Mouse (Mus musculus) monocyte, adult 59 days (primary cell): Measurements from ENCODE around the gene 4931429L15Rik. TPM values are rescaled to one million over a fixed set of nuclear protein-coding genes. Genes with fewer than 3 reads are reported as not detected.

Source experiments
- total RNA-seq, 2 experiments: library from RNA; stranded (reverse); gene quantifications; one replicate each; pipeline ENCODE4 v1.2.4; 2023

The 4931429L15Rik gene
- not detected for total RNA-seq

GRCm38 (mm10) chr9:46319886-46320285, at the start of gene 4931429L15Rik:
Gene 4931429L15Rik (minus strand): TSS chr9:46319986.

GRCm38 (mm10) chr9:46282631-46283436, 37.0 kb downstream of the 4931429L15Rik start, which contains the start of gene Bud13:
Gene Bud13 (plus strand): TSS chr9:46283008.

GRCm38 (mm10) chr9:46272677-46273454, 46.9 kb downstream of the 4931429L15Rik start, which contains the start of gene Zpr1:
Gene Zpr1 (plus strand): TSS chr9:46273064.

GRCm38 (mm10) chr9:46268343-46268873, 51.4 kb downstream of the 4931429L15Rik start, which contains the start of gene Apoa5:
Gene Apoa5 (plus strand): TSS chr9:46268633.

Other genes starting within 250 kb of the 4931429L15Rik start
- not detected for gene Apoa1, start 91.4 kb downstream of the 4931429L15Rik start, total RNA-seq
- not detected for gene Apoc3, start 84.3 kb downstream of the 4931429L15Rik start, total RNA-seq
- gene Apoa4, start 79.3 kb downstream of the 4931429L15Rik start, total RNA-seq, result not detected
- gene Apoa5, start 51.4 kb downstream of the 4931429L15Rik start, total RNA-seq, result not detected
- gene Zpr1, start 46.9 kb downstream of the 4931429L15Rik start, total RNA-seq, result 10 to 100 TPM; 67.9 to 70.3 TPM
- 10 to 100 TPM; 14.3 to 17.0 TPM for gene Bud13, start 37.0 kb downstream of the 4931429L15Rik start, total RNA-seq